Mouse (Mus musculus): Measurements from ENCODE around the gene Rpl6. TPM values are rescaled to one million over a fixed set of nuclear protein-coding genes. Genes with fewer than 3 reads are reported as not detected.
"Not testable (repeated sequence)": the region's sequence is repeated elsewhere in the genome, so short reads cannot be mapped to it uniquely, and the experiment has no call there.

The Rpl6 gene
- polyA plus RNA-seq, 1 experiment from 2014 or later: 464 TPM

DNA sequence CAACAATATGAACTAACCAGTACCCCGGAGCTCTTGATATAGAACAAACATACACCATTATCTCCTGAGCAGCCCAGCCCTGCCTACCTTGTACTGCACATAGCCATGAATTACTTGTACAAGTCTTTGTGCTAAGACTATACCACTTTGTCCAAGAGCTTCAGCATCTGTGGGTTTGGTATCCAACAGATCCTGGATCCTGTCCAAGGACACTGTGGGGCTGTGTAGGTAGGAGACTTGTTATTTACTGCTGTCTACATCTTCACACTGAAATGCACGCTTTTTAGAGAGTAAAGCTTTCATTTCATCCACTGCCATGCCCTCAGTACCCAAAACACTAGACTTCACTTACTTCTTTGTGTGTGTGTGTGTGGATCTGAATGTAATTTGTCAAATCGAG is 20.6 kb downstream of the Rpl6 start:
- no peak for DNase-seq (ENCODE audit: low spot score)
- Histone ChIP-seq H3K4me3 (ENCODE audit: low read depth, low read length) (no peak overlapping the region), H3K27ac (replicated peaks) (no peak overlapping the region), H3K4me1 (replicated peaks; ENCODE audit: control insufficient read depth, insufficient read depth) (peaks cover 3% of the 10 kb centered on the region), H3K4me2 (replicated peaks; ENCODE audit: low read depth) (no peak overlapping the region), H3K9me3 (ENCODE audit: control insufficient read depth, low read length) (no peaks in the 10 kb centered on the region), H3K36me3 (ENCODE audit: control insufficient read depth, insufficient read depth, low read length) (no peaks in the 10 kb centered on the region), H3K27me3 (ENCODE audit: control insufficient read depth, insufficient read depth, low read length) (no peaks in the 10 kb centered on the region), H3K9ac (ENCODE audit: low read length) (no peak overlapping the region)
- TF ChIP-seq EP300 (optimal IDR thresholded peaks at IDR 0.05) (no peak), CTCF (IDR thresholded peaks at IDR 0.05; ENCODE audit: low read depth) (no peak)
- 77% methylated on average over 3 of the region's 3 CpGs for WGBS
- ATAC-seq (ENCODE audit: low FRiP score, low TSS enrichment): no peak

- Histone ChIP-seq H3K36me3 (ENCODE audit: control insufficient read depth, insufficient read depth, low read length) (no peaks in the 10 kb centered on the region), H3K9me3 (ENCODE audit: control insufficient read depth, low read length) (no peaks in the 10 kb centered on the region), H3K4me1 (replicated peaks; ENCODE audit: control insufficient read depth, insufficient read depth) (peaks cover 3% of the 10 kb centered on the region), H3K4me2 (replicated peaks; ENCODE audit: low read depth) (no peak overlapping the region), H3K27me3 (ENCODE audit: control insufficient read depth, insufficient read depth, low read length) (no peaks in the 10 kb centered on the region), H3K4me3 (ENCODE audit: low read depth, low read length) (no peak overlapping the region), H3K9ac (ENCODE audit: low read length) (no peak overlapping the region), H3K27ac (replicated peaks) (no peak overlapping the region)
- TF ChIP-seq CTCF (IDR thresholded peaks at IDR 0.05; ENCODE audit: low read depth): no peak
- TF ChIP-seq EP300 (optimal IDR thresholded peaks at IDR 0.05): no peak
- ATAC-seq (ENCODE audit: low FRiP score, low TSS enrichment) (no peak), DNase-seq (ENCODE audit: low spot score) (no peak)
- 77% methylated on average over 2 of the region's 2 CpGs for WGBS
Measured at GRCm38 (mm10) chr5:121225854-121226253, 21.6 kb downstream of the Rpl6 start.

GRCm38 (mm10) chr5:121226406-121226805 is 22.1 kb downstream of the Rpl6 start:
- ATAC-seq (ENCODE audit: low FRiP score, low TSS enrichment): no peak
- TF ChIP-seq CTCF (IDR thresholded peaks at IDR 0.05; ENCODE audit: low read depth): no peak
- TF ChIP-seq EP300 (optimal IDR thresholded peaks at IDR 0.05): no peak
- H3K4me2 ChIP-seq (replicated peaks; ENCODE audit: low read depth): no peak overlapping the region

DNA sequence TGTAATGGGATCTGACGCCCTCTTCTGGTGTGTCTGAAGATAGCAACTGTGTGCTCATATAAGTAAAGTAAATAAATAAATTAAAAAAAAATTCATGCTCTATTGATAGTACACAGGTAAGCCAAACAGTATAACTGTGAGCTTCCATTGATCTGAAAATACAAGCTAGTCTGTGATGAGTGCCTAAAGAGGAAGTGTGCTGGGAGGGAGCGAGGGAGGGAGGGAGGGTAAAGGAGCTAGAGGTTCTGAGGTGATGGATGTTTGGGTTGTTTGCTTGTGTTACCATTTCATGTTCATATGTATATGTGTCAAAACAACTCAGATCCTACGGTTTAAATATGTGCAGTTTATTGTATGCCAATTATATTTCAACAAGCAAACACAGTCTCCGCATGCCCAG is 22.6 kb downstream of the Rpl6 start:
- no peak overlapping the region for H3K27ac ChIP-seq (replicated peaks)
- H3K27me3 ChIP-seq (ENCODE audit: control insufficient read depth, insufficient read depth, low read length): no peaks in the 10 kb centered on the region
- no peak for DNase-seq (ENCODE audit: low spot score)
- no peak overlapping the region for H3K9ac ChIP-seq (ENCODE audit: low read length)
- WGBS: 79% methylated on average over 4 of the region's 4 CpGs
- TF ChIP-seq EP300 (optimal IDR thresholded peaks at IDR 0.05): no peak
- H3K4me2 ChIP-seq (replicated peaks; ENCODE audit: low read depth): no peak overlapping the region
- H3K36me3 ChIP-seq (ENCODE audit: control insufficient read depth, insufficient read depth, low read length): no peaks in the 10 kb centered on the region
- no peak for ATAC-seq (ENCODE audit: low FRiP score, low TSS enrichment)
- H3K9me3 ChIP-seq (ENCODE audit: control insufficient read depth, low read length): no peaks in the 10 kb centered on the region
- no peak overlapping the region for H3K4me3 ChIP-seq (ENCODE audit: low read depth, low read length)
- no peaks in the 10 kb centered on the region; the same call in 1 of the 2 replicates for H3K4me1 ChIP-seq (replicated peaks; ENCODE audit: control insufficient read depth, insufficient read depth)

More at GRCm38 (mm10) chr5:121226406-121226805, 22.1 kb downstream of the Rpl6 start:
- H3K36me3 ChIP-seq (ENCODE audit: control insufficient read depth, insufficient read depth, low read length): no peaks in the 10 kb centered on the region
- H3K4me1 ChIP-seq (replicated peaks; ENCODE audit: control insufficient read depth, insufficient read depth): peaks cover 2% of the 10 kb centered on the region
- 62% methylated on average over 3 of the region's 3 CpGs for WGBS
- no peak overlapping the region for H3K9ac ChIP-seq (ENCODE audit: low read length)
- no peak overlapping the region for H3K4me3 ChIP-seq (ENCODE audit: low read depth, low read length)
- H3K27me3 ChIP-seq (ENCODE audit: control insufficient read depth, insufficient read depth, low read length): no peaks in the 10 kb centered on the region
- no peak overlapping the region for H3K27ac ChIP-seq (replicated peaks)
- no peak for DNase-seq (ENCODE audit: low spot score)
- H3K9me3 ChIP-seq (ENCODE audit: control insufficient read depth, low read length): no peaks in the 10 kb centered on the region

DNA sequence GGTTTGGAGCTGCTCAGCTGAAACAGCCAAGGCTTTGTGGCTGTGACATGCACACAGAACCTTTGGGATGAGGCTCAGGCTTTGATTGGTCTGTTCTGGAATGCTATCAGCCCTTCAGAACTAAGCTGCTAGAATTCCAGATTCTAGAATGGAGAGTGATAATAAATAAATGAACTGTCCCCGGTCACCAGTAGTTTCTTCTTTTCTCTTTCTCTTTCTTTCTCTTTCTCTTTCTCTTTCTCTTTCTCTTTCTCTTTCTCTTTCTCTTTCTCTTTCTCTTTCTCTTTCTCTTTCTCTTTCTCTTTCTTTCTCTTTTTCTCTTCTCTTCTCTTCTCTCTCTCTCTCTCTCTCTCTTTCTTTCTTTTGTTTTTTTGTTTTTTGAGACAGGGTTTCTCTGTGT is 23.0 kb downstream of the Rpl6 start:
- not testable (repeated sequence) for H3K4me3 ChIP-seq (ENCODE audit: low read depth, low read length); DNase-seq (ENCODE audit: low spot score); ATAC-seq (ENCODE audit: low FRiP score, low TSS enrichment); H3K4me1 ChIP-seq (replicated peaks; ENCODE audit: control insufficient read depth, insufficient read depth); H3K9me3 ChIP-seq (ENCODE audit: control insufficient read depth, low read length); H3K36me3 ChIP-seq (ENCODE audit: control insufficient read depth, insufficient read depth, low read length); H3K4me2 ChIP-seq (replicated peaks; ENCODE audit: low read depth); H3K27ac ChIP-seq (replicated peaks); H3K9ac ChIP-seq (ENCODE audit: low read length); H3K27me3 ChIP-seq (ENCODE audit: control insufficient read depth, insufficient read depth, low read length)
- 81% methylated on average over 1 of the region's 1 CpGs for WGBS

GRCm38 (mm10) chr5:121229182-121229581 is 24.9 kb downstream of the Rpl6 start:
- no peak overlapping the region for H3K9ac ChIP-seq (ENCODE audit: low read length)
- H3K36me3 ChIP-seq (ENCODE audit: control insufficient read depth, insufficient read depth, low read length): no peaks in the 10 kb centered on the region
- no peaks in the 10 kb centered on the region for H3K27me3 ChIP-seq (ENCODE audit: control insufficient read depth, insufficient read depth, low read length)
- H3K9me3 ChIP-seq (ENCODE audit: control insufficient read depth, low read length): no peaks in the 10 kb centered on the region
- ATAC-seq (ENCODE audit: low FRiP score, low TSS enrichment) (no peak), DNase-seq (ENCODE audit: low spot score) (no peak)
- TF ChIP-seq EP300 (optimal IDR thresholded peaks at IDR 0.05) (no peak), CTCF (IDR thresholded peaks at IDR 0.05; ENCODE audit: low read depth) (no peak)
- H3K27ac ChIP-seq (replicated peaks): no peak overlapping the region
- 66% methylated on average over 2 of the region's 2 CpGs for WGBS
- H3K4me1 ChIP-seq (replicated peaks; ENCODE audit: control insufficient read depth, insufficient read depth): no peaks in the 10 kb centered on the region; the same call in 1 of the 2 replicates
- H3K4me3 ChIP-seq (ENCODE audit: low read depth, low read length): no peak overlapping the region
- no peak overlapping the region for H3K4me2 ChIP-seq (replicated peaks; ENCODE audit: low read depth)

Data from stomach, postnatal 0 days (tissue).